Mouse (Mus musculus): ENCODE measurements around the gene Zfp472.

- TF ChIP-seq CTCF (IDR thresholded peaks at IDR 0.05; ENCODE audit: control insufficient read depth, insufficient read depth, insufficient replicate concordance, low read depth, low read length) (no peak), POLR2A (IDR thresholded peaks at IDR 0.05; ENCODE audit: control insufficient read depth, low read depth, low read length) (no peak)
Measured at GRCm38 (mm10) chr17:32939831-32940230, 25.8 kb upstream of the Zfp472 start.
